Mouse (Mus musculus): Measurements from ENCODE around the gene Prr19. TPM values are rescaled to one million over a fixed set of nuclear protein-coding genes. Genes with fewer than 3 reads are reported as not detected.

Prr19 gene
- polyA plus RNA-seq, 1 experiment = not detected

- TF ChIP-seq CTCF (IDR thresholded peaks at IDR 0.05; ENCODE audit: insufficient read depth, low read depth, low read length) = no peak
- no peak for TF ChIP-seq POLR2A (IDR thresholded peaks at IDR 0.05; ENCODE audit: insufficient read depth, low read depth, low read length)
- Histone ChIP-seq H3K4me1 (ENCODE audit: control insufficient read depth, insufficient read depth, low read length) (peaks cover 43% of the 10 kb centered on the region), H3K4me3 (ENCODE audit: insufficient read depth, low read depth, low read length) (peak overlapping the region; percentile 40), H3K27ac (ENCODE audit: insufficient read depth, low read depth, low read length) (peak overlapping the region; percentile 99)
- 10% methylated on average over 12 of the region's 12 CpGs for WGBS
Measured at GRCm38 (mm10) chr7:25281166-25281733, 20.0 kb upstream of the Prr19 start.

- peak overlapping the region; percentile 99 for H3K27ac ChIP-seq (ENCODE audit: insufficient read depth, low read depth, low read length)
- H3K4me3 ChIP-seq (ENCODE audit: insufficient read depth, low read depth, low read length) = peak overlapping the region; percentile 88
- 2% methylated on average over 96 of the region's 108 CpGs for WGBS
- peaks cover 42% of the 10 kb centered on the region for H3K4me1 ChIP-seq (ENCODE audit: control insufficient read depth, insufficient read depth, low read length)
- TF ChIP-seq POLR2A (IDR thresholded peaks at IDR 0.05; ENCODE audit: insufficient read depth, low read depth, low read length) (peak; percentile 35; the same call in 1 of the 2 replicates), CTCF (IDR thresholded peaks at IDR 0.05; ENCODE audit: insufficient read depth, low read depth, low read length) (no peak)
Measured at GRCm38 (mm10) chr7:25281734-25282601, 19.2 kb upstream of the Prr19 start.

- Histone ChIP-seq H3K4me1 (ENCODE audit: control insufficient read depth, insufficient read depth, low read length) (peaks cover 40% of the 10 kb centered on the region), H3K4me3 (ENCODE audit: insufficient read depth, low read depth, low read length) (peak overlapping the region; percentile 88), H3K27ac (ENCODE audit: insufficient read depth, low read depth, low read length) (0 out of 2 replicates have a peak overlapping the region, but pooled peaks have one; percentile 33)
- no peak for TF ChIP-seq CTCF (IDR thresholded peaks at IDR 0.05; ENCODE audit: insufficient read depth, low read depth, low read length)
- TF ChIP-seq POLR2A (IDR thresholded peaks at IDR 0.05; ENCODE audit: insufficient read depth, low read depth, low read length) = 0 out of 2 replicates have a peak, but pooled peaks have one; percentile 15
- 1% methylated on average over 36 of the region's 36 CpGs for WGBS
Measured at GRCm38 (mm10) chr7:25282731-25283211, 18.4 kb upstream of the Prr19 start.

GRCm38 (mm10) chr7:25283637-25284036 lies 17.6 kb upstream of the Prr19 start:
- no peak for TF ChIP-seq CTCF (IDR thresholded peaks at IDR 0.05; ENCODE audit: insufficient read depth, low read depth, low read length)
- TF ChIP-seq POLR2A (IDR thresholded peaks at IDR 0.05; ENCODE audit: insufficient read depth, low read depth, low read length) = no peak
- Histone ChIP-seq H3K4me1 (ENCODE audit: control insufficient read depth, insufficient read depth, low read length) (peaks cover 40% of the 10 kb centered on the region), H3K4me3 (ENCODE audit: insufficient read depth, low read depth, low read length) (peak overlapping the region; percentile 88), H3K27ac (ENCODE audit: insufficient read depth, low read depth, low read length) (no peak overlapping the region)
- 16% methylated on average over 5 of the region's 5 CpGs for WGBS

- Histone ChIP-seq H3K27ac (ENCODE audit: insufficient read depth, low read depth, low read length) (no peak overlapping the region), H3K4me3 (ENCODE audit: insufficient read depth, low read depth, low read length) (no peak overlapping the region), H3K4me1 (ENCODE audit: control insufficient read depth, insufficient read depth, low read length) (peaks cover 40% of the 10 kb centered on the region)
- no peak for TF ChIP-seq POLR2A (IDR thresholded peaks at IDR 0.05; ENCODE audit: insufficient read depth, low read depth, low read length)
- TF ChIP-seq CTCF (IDR thresholded peaks at IDR 0.05; ENCODE audit: insufficient read depth, low read depth, low read length) = no peak
- 51% methylated on average over 2 of the region's 2 CpGs for WGBS
Measured at GRCm38 (mm10) chr7:25284171-25284570, 17.0 kb upstream of the Prr19 start.

- Histone ChIP-seq H3K27ac (ENCODE audit: insufficient read depth, low read depth, low read length) (no peak overlapping the region), H3K4me1 (ENCODE audit: control insufficient read depth, insufficient read depth, low read length) (peaks cover 35% of the 10 kb centered on the region), H3K4me3 (ENCODE audit: insufficient read depth, low read depth, low read length) (no peak overlapping the region)
- TF ChIP-seq POLR2A (IDR thresholded peaks at IDR 0.05; ENCODE audit: insufficient read depth, low read depth, low read length) (no peak), CTCF (IDR thresholded peaks at IDR 0.05; ENCODE audit: insufficient read depth, low read depth, low read length) (no peak)
- WGBS = 43% methylated on average over 5 of the region's 5 CpGs
Measured at GRCm38 (mm10) chr7:25284766-25285165, 16.4 kb upstream of the Prr19 start.

- 70% methylated on average over 20 of the region's 20 CpGs for WGBS
- peaks cover 28% of the 10 kb centered on the region for H3K4me1 ChIP-seq (ENCODE audit: control insufficient read depth, insufficient read depth, low read length)
- no peak overlapping the region for H3K27ac ChIP-seq (ENCODE audit: insufficient read depth, low read depth, low read length)
- no peak for TF ChIP-seq CTCF (IDR thresholded peaks at IDR 0.05; ENCODE audit: insufficient read depth, low read depth, low read length)
- TF ChIP-seq POLR2A (IDR thresholded peaks at IDR 0.05; ENCODE audit: insufficient read depth, low read depth, low read length) = no peak
- H3K4me3 ChIP-seq (ENCODE audit: insufficient read depth, low read depth, low read length) = no peak overlapping the region
Measured at GRCm38 (mm10) chr7:25285511-25286238, 15.5 kb upstream of the Prr19 start.

GRCm38 (mm10) chr7:25286989-25287388 lies 14.2 kb upstream of the Prr19 start:
- peaks cover 27% of the 10 kb centered on the region for H3K4me1 ChIP-seq (ENCODE audit: control insufficient read depth, insufficient read depth, low read length)
- no peak overlapping the region for H3K27ac ChIP-seq (ENCODE audit: insufficient read depth, low read depth, low read length)
- TF ChIP-seq POLR2A (IDR thresholded peaks at IDR 0.05; ENCODE audit: insufficient read depth, low read depth, low read length) (no peak), CTCF (IDR thresholded peaks at IDR 0.05; ENCODE audit: insufficient read depth, low read depth, low read length) (no peak)
- H3K4me3 ChIP-seq (ENCODE audit: insufficient read depth, low read depth, low read length) = no peak overlapping the region
- 76% methylated on average over 8 of the region's 8 CpGs for WGBS

Measured in olfactory bulb, adult 2 months (tissue).